Mouse (Mus musculus) megakaryocyte-erythroid progenitor cell, adult 5-6 weeks (primary cell): Measurements from ENCODE around the gene Fgf8. TPM values are rescaled to one million over a fixed set of nuclear protein-coding genes. Genes with fewer than 3 reads are reported as not detected.
A peak's percentile ranks its signal among the peaks of the same experiment; 100 is the strongest.

ENCODE experiments used
- ATAC-seq: replicated peaks from 2 replicates; pipeline ENCODE4 v1.8.0; 2016; ENCODE audit warnings: mild to moderate bottlenecking, inconsistent platforms; ENCODE audit not compliant: severe bottlenecking, poor library complexity, low FRiP score, low TSS enrichment
- total RNA-seq, 2 experiments: library from RNA; stranded (forward) in 1 of 2; stranded (reverse) in 1 of 2; fragments of 200-1000, 215-1000 nt in 1 of 2; fragments of >200 nt in 1 of 2; fragmentation: Nextera tagmentation in 1 of 2; gene quantifications; 2 replicates each; pipeline ENCODE4 v1.2.3; 2014 to 2017

Gene Fgf8
- total RNA-seq, 2 experiments from 2014 or later: not detected

DNA sequence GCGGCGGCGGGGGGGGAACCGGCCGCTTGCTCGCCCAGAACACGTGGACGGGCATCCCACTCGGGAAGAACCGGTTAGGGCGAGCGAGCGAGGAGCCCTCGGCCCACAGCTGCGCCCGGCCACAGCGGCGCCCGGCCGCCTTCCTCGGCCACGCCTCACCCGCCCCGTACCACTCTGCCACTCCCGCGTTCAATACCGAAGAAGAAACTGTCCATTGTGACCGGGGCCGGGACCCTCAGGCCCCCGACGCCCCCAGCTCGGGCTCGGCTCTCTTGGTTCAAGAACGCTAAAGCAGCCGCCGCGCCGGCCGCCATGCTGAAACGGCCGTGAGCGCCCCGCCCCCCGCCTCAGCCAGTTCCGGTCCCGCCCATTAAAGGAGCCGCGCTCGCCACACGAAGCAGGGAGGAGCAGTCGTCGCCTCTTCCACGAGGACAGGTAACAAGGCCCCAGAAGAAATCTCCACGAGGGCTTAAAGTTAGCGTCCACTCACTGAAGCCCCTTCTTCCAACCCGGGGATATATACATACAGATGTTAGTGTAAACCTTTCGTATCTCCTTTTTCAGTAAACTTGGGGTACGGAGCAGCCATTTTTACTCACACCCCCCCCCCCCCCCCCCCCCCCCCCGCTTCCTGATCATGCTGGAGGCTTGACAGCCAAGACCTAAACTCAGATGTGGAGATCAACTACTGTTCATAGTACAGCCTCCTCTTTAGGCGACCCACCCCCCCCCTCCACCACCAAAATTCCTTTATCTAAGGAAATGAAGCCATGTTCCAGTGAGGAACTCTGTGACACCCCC lies 6.7 kb upstream of the Fgf8 start, which contains the start of gene Npm3:
Gene Npm3 (minus strand): TSS at position 349 of the 801 bp plus-strand sequence.
- peak; percentile 65 for ATAC-seq

DNA sequence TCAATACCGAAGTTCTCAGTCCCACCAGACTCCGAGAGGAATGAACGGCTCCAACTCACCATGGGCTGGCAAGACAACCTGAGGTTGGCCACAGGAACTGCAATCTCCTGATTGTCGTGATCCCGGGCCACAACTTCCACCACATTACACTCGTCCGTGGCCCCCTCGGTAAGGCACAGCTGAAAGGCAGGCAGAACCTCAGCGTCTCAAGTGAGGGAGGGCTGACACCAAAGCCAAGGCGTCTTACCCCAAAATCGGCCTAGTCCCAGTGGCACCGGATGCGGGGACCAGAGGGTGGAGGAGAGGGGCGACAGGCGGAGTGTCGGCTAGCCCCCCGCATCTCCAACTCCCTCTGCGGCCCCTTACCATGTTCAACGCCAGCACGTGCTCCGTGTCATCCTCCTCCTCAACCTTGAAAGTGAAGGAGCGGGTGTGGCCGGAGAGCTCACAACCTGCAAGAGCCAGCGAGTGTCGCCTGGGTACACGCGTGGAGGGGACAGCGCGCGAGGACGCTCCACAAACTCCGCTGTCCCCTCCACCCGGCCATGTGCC lies 6.1 kb upstream of the Fgf8 start:
- peak; percentile 28 for ATAC-seq

DNA sequence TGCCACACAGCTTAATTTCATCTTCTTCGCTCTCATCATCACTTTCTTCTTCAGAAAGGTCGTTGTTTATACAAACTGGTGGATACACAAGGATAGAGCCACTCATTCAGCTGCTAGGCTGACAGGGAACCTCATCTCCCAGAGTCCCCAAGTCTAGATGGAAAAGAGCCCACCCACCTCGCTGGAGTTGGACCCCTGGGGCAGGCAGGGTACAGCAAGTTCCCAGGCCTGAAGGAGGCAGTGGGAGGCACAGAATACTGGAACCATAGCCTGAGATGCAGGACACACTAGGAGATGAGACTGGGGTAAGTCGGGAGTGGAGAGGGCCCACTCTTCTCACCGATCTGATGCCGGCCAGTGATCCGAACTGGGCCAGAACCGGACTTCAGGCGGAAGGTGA lies 5.5 kb upstream of the Fgf8 start:
- ATAC-seq: no peak

DNA sequence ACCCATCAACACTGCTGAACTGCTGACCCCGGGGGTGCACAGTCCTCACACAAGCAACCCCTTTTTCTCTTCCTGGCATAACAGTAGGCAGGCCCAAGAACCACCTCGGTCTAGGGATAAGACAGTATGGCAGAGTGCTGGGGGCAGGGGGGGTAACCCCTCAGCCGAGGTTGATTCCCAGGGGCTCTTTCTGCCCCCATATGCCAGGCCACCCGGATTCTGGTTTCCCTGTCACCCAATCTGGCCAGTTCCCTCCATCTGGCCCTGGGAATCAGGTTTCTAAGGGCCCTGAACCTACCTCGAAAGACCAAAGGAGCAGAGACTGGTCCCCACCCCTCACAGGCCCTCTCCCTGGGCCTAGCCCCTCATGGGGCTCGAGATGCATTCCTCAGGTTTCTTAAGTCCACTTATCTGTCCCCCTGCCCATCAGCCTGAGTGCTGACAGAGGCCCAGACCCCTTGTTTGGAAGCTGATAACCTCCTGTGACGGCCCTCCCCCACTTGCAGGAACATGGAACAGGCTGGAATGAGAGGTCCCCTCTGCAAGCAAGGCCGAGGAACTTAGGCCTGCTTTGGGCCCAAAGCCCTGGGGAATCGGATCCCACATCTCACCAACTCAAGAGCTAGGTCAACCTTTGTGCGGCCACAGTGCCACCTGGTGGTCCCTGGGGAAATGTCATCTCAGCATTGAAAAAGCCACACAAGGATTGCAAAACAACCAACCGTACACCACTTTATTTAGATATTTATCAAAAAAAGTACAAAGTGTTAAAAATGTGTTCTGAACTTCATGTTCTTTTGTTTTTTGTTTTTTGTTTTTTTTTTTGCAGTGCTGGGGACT lies 4.5 kb upstream of the Fgf8 start:
- peak; percentile 40; the same call in 1 of the 2 replicates for ATAC-seq

DNA sequence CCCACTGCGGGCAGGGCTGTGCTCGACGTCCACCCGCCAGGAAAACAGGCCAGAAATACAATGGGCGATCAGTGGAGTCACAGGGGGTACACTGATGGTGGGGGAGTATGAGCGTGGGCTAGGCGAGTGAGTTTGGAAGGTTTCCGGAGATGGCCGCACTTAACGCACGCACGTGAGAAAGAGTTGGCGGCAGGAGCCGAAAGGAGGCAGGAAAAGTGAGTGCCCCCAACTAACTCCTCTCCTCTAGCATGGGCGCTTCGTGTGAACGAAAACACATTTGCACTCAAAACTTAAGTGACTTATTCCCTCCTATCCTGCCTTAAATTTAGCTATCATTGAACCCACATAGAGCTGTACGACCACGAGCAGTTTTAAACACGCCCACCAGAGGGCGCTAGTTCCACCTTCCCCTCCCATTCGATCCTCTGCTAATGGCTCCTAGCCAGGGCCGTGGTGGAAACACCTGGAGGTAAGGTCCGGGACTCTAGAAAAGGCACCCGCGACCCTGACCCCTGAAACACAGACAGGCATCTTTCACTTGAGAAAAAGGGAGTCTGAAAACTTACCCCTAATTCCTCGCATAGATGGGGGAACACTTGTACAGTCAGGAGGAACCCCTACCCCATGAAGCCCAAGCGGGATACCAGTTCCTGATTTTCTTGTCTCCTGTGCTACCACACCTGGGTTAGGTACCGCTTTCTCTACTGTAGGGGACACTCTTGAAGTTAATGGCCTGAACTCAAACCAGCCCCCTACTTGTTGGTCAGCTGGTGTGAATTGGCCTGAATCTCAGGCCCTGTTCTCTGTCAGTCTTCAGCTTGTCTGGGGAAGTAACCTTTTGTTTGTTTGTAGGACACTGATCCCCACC lies 3.7 kb upstream of the Fgf8 start:
- peak; percentile 35 for ATAC-seq

DNA sequence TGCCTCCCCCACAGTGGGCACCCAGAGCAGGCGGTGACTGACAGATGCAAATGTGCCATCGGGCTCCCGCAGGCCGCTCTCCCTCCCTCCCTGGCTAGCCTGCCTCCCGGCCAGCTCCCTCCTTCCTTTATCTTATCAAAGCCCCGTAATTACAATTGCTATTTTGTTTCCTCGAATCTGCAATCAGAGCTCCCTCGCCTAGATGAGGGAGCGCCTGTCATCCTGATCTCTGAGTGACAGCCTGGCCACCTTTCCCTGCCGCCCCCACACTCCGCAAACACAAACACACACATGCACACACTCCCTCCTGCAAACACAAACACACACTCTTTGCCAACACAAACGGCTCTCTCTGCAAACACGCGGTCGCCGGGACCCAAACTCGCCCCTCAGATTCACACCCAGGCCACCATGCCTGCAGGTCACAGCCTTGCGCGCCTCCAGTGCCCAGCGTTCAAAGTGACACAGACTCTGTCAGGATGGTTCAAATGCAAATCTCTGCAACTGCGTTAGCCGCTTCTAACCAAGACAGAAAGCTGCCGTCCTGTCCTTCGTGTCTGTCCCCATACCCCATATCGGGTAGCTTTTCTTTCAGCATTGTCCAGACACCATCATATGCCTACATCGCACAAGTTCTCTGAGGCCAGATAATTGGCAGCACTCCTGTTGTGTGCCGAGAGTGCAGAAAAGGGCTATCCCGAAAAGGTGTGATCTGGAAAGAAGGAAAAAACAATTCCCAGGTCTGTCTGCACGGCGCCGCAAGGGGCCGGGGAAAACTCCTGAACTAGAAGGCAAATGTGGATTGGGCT lies 2.8 kb upstream of the Fgf8 start:
- ATAC-seq: no peak

DNA sequence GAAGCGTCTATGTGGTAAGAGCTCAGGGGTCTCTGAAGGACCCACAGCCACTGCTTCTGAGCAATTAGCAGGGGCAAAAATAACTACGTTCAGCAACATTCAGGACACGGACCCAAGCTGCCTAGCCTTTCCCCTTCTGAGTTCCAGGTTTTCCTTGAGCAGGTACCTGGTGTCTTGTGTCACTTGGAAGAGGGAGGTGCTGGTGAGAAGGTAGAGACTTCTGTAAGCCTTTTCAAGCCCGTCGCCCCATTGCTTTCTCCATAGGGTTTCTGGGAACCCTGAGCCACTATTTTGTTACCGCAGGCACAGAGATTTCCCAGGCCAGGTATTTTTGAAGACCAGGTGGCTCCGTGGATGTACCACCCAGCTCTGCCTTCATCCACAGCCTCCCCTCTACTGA lies 904 bp upstream of the Fgf8 start:
- no peak for ATAC-seq

DNA sequence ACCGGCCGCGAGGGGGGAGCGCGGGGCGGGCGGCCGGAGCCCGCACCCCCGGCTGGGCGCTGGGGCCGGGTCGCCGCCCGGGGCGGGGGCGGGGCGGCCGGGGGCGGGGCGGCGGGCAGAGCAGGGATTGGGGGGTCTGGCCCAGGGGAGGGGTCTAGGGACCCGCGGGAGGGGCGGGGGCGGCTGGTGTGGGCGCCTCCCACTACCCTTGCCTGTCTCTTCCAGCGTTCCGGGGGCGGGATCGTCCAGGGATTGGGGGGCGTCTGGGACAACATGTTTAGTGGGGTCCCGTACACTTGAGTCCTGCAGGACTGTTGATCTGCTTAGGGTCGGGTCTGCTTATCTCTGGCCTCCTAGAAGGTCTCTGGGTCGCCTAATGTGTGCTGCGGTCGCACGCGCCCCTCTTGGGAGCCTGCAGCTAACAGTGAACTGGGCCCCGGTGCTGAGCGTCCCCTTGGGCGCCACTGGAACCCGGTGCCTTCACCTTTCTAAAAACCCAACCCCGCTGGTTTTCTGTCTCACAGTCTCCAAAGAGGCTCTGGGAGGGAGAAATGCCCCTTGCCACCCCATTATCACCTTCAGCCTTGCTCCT lies 365 bp upstream of the Fgf8 start:
- ATAC-seq: no peak

DNA sequence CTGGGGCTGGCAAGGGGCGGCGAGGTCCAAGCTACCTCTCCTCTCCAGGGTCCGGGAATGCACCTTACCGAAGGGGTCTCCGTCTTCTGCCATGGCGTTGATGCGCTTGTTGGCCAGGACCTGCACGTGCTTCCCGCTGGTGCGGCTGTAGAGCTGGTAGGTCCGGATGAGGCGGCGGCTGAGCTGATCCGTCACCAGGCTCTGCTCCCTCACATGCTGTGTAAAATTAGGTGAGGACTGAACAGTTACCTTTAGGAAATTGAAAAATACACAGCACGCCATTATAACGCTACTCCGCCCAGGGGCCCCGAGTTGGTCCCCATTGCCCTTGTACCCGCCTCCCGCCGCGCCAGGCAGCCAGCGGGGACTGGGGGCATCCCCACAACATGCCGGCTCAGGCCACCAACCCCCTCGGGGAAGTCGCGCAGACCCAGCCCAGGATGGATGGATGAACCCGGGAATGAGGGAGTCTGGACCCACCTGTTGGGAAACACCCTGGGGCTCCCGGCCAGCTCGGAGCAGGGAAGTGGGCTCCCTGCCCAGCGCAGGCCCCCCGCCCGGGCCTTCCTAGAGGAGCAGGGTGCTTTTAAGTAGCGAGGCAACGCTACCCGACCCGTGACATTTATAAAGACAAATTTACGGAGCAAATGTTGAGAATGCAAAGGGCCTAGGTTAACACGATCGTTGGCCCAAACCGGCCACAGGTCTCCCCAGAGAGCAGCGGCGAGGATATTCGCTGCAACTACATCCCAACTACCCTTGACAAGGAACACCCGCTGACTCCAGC lies 1.1 kb downstream of the Fgf8 start:
- no peak for ATAC-seq

DNA sequence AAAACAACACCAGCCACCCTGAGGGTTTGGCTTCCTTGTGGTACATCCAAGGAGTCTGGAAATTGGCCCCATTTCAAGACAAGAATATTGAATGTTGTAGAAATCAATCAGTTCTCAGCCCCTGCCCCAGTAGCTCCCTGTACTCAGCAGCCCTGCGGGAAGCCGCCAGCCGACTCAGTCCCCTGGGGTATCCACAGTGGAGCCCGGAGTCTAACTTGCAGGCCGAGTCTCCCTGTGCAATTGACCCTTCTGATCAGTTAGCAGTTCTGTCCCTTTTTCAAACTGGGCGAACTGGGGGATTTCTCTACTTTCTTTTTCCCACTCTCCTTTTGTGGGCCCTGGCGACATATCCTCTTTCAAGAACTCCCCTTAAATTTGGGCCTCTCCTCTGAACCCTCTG lies 1.9 kb downstream of the Fgf8 start:
- ATAC-seq: no peak

DNA sequence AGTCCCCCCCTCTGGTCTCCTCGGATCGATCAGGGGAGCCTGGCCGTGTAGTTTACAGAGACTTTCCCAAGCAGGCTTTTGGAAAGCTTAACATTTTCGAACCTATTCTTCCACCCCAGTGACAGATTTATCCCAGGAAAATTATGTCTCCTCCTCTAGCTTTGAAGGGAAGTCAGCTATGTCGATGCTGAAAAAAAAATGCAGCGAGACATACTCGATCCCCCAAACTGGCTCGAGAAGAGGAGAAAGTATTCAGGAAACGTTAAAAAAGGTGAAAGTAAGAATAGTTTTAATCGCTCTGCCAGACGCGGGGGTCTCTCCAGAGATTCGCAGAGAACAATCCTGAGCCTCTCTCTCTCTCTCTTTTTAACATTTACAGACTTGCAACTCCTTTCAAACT lies 2.5 kb downstream of the Fgf8 start:
- ATAC-seq: no peak

DNA sequence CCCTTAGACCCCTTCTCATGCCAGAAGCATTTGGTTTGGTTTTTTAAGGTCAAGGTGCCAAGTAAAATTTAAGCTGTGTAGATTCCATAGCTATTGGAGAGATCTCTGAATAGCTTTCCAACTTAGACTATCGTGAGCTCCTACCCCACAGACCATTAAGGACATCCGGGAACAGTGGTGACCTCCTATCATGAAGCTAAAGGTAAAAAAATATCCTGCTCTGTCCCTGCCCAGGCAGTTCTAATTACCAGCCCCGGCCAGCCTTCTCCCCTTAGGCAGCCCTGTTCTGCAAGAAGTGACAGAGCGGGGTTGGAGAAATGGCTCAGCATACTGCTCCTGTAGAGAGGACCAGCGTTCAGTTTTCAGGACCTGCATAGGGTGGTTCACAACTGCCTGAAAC lies 4.2 kb downstream of the Fgf8 start:
- ATAC-seq: no peak

DNA sequence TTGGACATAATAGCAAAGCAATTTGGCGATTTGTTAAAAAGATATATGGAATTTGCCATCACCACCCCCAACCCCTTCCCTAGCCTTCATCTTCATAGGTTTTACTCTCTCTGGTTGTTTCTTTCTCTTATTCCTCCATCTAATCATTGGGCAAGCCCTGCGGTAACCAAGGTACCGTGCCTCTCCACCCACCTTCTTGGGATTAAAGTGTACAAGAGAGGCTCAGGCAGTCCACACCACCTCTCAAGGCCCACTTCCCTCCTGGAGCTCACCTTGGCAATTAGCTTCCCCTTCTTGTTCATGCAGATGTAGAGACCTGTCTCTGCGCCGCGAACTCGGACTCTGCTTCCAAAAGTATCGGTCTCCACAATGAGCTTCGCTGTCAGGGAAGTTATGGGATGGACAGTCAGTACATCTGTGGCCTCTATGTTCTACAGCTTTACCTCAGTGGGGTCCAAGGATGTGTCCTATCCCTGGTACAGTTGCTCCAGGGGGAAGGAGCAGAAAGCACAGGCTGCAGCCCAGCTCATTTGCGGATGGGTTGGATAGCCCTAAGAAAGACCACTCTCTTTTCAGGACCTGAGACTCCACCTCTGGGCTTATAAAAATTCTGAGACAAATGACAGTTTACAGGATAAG lies 4.8 kb downstream of the Fgf8 start:
- ATAC-seq: no peak

DNA sequence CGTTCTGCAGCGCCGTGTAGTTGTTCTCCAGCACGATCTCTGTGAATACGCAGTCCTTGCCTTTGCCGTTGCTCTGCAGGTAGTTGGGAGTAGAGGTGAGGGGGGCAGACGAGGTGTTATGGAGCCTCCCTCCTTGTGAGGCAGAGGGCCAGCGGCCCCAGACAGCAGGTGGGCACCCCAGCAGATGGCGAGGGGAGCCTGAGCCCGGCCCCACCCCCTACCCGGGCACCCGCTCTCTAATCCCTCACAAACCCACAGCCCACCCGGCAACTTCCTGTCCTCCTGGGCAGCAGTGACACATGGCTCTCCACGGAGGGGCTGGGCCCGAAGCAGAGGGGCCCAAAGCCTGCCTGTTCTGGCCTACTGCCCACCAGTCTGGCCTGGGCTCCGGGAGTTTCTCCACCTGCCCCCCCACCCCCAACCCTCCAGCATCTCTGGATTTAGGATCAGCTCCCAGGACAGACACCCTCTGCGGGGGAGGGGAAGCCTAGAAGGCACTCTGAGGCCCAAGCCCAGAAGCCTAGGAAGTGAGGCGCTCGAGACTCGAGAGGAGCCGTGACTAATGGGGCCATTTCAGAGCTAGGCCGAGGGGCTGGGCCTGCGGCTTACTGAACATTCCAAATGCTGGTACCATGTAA lies 5.4 kb downstream of the Fgf8 start:
- ATAC-seq: no peak

DNA sequence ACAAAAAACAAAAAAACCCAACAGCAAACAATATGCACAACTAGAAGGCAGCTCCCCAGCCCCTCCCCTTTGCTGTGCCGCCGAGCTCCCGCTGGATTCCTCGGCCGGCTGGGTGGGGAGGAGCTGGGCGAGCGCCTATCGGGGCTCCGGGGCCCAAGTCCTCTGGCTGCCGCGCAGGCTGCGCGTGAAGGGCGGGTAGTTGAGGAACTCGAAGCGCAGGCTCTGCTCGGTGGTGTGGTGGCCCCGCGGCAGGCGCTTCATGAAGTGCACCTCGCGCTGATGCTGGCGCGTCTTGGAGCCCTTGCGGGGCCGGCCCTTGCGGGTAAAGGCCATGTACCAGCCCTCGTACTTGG lies 5.9 kb downstream of the Fgf8 start:
- ATAC-seq: peak; percentile 72

DNA sequence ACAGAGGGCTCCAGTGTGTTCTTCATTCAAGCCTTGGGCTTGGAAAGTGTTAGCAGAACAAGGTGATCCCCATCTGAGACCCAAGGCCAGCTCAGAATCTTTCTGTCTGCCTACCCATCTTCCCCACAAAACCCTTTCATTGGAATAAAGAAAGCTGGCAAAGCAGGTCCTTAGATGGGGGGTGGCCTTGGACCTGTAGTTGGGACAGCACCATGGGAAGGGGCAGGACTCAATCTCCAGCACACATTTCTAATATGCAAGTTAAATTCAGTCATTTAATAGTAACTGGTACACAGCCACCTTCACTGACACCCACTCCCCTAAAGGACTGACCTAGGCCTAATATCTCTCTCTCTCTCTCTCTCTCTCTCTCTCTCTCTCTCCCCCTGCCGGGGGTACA lies 6.5 kb downstream of the Fgf8 start:
- ATAC-seq: no peak

DNA sequence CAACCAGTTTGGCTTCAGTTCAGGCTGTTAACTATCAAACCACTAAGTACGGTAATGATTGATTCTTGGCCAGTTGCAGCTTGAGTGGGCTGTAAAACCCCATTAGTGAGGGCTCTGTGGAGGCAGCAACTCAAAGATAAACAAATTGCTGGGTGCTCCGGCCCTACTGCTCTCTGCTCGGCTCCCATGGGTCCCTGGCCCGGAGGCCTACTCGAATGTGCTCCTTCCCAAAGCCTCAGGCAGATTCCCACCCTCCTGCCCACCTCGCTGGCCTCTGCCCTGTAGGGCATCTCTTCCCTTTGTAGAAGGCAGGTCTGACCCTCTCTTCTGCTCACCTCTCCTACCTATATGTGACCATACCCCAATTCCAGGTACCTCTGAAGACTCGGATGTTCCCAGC lies 8.0 kb downstream of the Fgf8 start:
- ATAC-seq: no peak
